Mouse (Mus musculus): Measurements from ENCODE around the gene Eno1. TPM values are rescaled to one million over a fixed set of nuclear protein-coding genes. Genes with fewer than 3 reads are reported as not detected.
"Not testable (repeated sequence)": the region's sequence is repeated elsewhere in the genome, so short reads cannot be mapped to it uniquely, and the experiment has no call there.

Gene Eno1
- total RNA-seq, 2 experiments from 2014 or later = 73.2 to 119 TPM

GRCm38 (mm10) chr4:150248009-150248408 lies 11.5 kb downstream of the Eno1 start:
- peak; percentile 86 for ATAC-seq (replicated peaks; ENCODE audit: low FRiP score, poor library complexity, severe bottlenecking)

GRCm38 (mm10) chr4:150248917-150249316 lies 12.4 kb downstream of the Eno1 start:
- no peak for ATAC-seq (replicated peaks; ENCODE audit: low FRiP score, poor library complexity, severe bottlenecking)

GRCm38 (mm10) chr4:150249731-150250270 lies 13.3 kb downstream of the Eno1 start:
- ATAC-seq (replicated peaks; ENCODE audit: low FRiP score, poor library complexity, severe bottlenecking) = no peak

GRCm38 (mm10) chr4:150250549-150251422 lies 14.3 kb downstream of the Eno1 start:
- no peak for ATAC-seq (replicated peaks; ENCODE audit: low FRiP score, poor library complexity, severe bottlenecking)

- ATAC-seq (replicated peaks; ENCODE audit: low FRiP score, poor library complexity, severe bottlenecking) = no peak
Observed at GRCm38 (mm10) chr4:150254416-150254815, 17.9 kb downstream of the Eno1 start.

- ATAC-seq (replicated peaks; ENCODE audit: low FRiP score, poor library complexity, severe bottlenecking) = no peak
Observed at GRCm38 (mm10) chr4:150255181-150255580, 18.7 kb downstream of the Eno1 start.

GRCm38 (mm10) chr4:150257252-150258204 lies 21.0 kb downstream of the Eno1 start:
- ATAC-seq (replicated peaks; ENCODE audit: low FRiP score, poor library complexity, severe bottlenecking) = peak; percentile 84

GRCm38 (mm10) chr4:150258388-150258787 lies 21.9 kb downstream of the Eno1 start:
- ATAC-seq (replicated peaks; ENCODE audit: low FRiP score, poor library complexity, severe bottlenecking) = no peak

- no peak for ATAC-seq (replicated peaks; ENCODE audit: low FRiP score, poor library complexity, severe bottlenecking)
Observed at GRCm38 (mm10) chr4:150259577-150259976, 23.1 kb downstream of the Eno1 start.

- ATAC-seq (replicated peaks; ENCODE audit: low FRiP score, poor library complexity, severe bottlenecking) = no peak
Observed at GRCm38 (mm10) chr4:150260111-150260510, 23.6 kb downstream of the Eno1 start.

- ATAC-seq (replicated peaks; ENCODE audit: low FRiP score, poor library complexity, severe bottlenecking) = no peak
Observed at GRCm38 (mm10) chr4:150260745-150261144, 24.2 kb downstream of the Eno1 start.

- no peak for ATAC-seq (replicated peaks; ENCODE audit: low FRiP score, poor library complexity, severe bottlenecking)
Observed at GRCm38 (mm10) chr4:150262301-150262700, 25.8 kb downstream of the Eno1 start.

- ATAC-seq (replicated peaks; ENCODE audit: low FRiP score, poor library complexity, severe bottlenecking) = no peak
Observed at GRCm38 (mm10) chr4:150264903-150265302, 28.4 kb downstream of the Eno1 start.

- no peak for ATAC-seq (replicated peaks; ENCODE audit: low FRiP score, poor library complexity, severe bottlenecking)
Observed at GRCm38 (mm10) chr4:150265471-150265870, 28.9 kb downstream of the Eno1 start.

- no peak for ATAC-seq (replicated peaks; ENCODE audit: low FRiP score, poor library complexity, severe bottlenecking)
Observed at GRCm38 (mm10) chr4:150266655-150267223, 30.2 kb downstream of the Eno1 start.

- ATAC-seq (replicated peaks; ENCODE audit: low FRiP score, poor library complexity, severe bottlenecking) = no peak
Observed at GRCm38 (mm10) chr4:150268674-150269653, 32.4 kb downstream of the Eno1 start.

- no peak for ATAC-seq (replicated peaks; ENCODE audit: low FRiP score, poor library complexity, severe bottlenecking)
Observed at GRCm38 (mm10) chr4:150269679-150270078, 33.2 kb downstream of the Eno1 start.

- not testable (repeated sequence) for ATAC-seq (replicated peaks; ENCODE audit: low FRiP score, poor library complexity, severe bottlenecking)
Observed at GRCm38 (mm10) chr4:150270718-150271117, 34.2 kb downstream of the Eno1 start.

- ATAC-seq (replicated peaks; ENCODE audit: low FRiP score, poor library complexity, severe bottlenecking) = no peak
Observed at GRCm38 (mm10) chr4:150272725-150273124, 36.2 kb downstream of the Eno1 start.
